Mouse (Mus musculus): ENCODE data around the gene Itih3.

The Itih3 gene

GRCm38 (mm10) chr14:30923375-30924105 lies at the start of gene Itih3:
Itih3 (minus strand) TSS chr14:30923760.
- no peak for DNase-seq (ENCODE audit: extremely low spot score)

GRCm38 (mm10) chr14:30960366-30960765 lies 36.8 kb upstream of the Itih3 start:
- DNase-seq (ENCODE audit: extremely low spot score) = no peak

GRCm38 (mm10) chr14:30959031-30959430 lies 35.5 kb upstream of the Itih3 start:
- no peak for DNase-seq (ENCODE audit: extremely low spot score)

- DNase-seq (ENCODE audit: extremely low spot score) = no peak
Measured at GRCm38 (mm10) chr14:30958517-30958916, 35.0 kb upstream of the Itih3 start.

- peak; percentile 96 for DNase-seq (ENCODE audit: extremely low spot score)
Measured at GRCm38 (mm10) chr14:30951154-30951825, 27.7 kb upstream of the Itih3 start, which contains the start of gene Nek4. Nek4 (plus strand) TSS chr14:30951377.

- no peak for DNase-seq (ENCODE audit: extremely low spot score)
Measured at GRCm38 (mm10) chr14:30949986-30950385, 26.4 kb upstream of the Itih3 start.

- no peak for DNase-seq (ENCODE audit: extremely low spot score)
Measured at GRCm38 (mm10) chr14:30944745-30945144, 21.2 kb upstream of the Itih3 start.

GRCm38 (mm10) chr14:30943860-30944674 lies 20.5 kb upstream of the Itih3 start:
- peak; percentile 42 for DNase-seq (ENCODE audit: extremely low spot score)

GRCm38 (mm10) chr14:30943038-30943437 lies 19.5 kb upstream of the Itih3 start, which contains the start of gene Itih1:
Itih1 (minus strand) TSS chr14:30943289.
- no peak for DNase-seq (ENCODE audit: extremely low spot score)

GRCm38 (mm10) chr14:30942254-30942653 lies 18.7 kb upstream of the Itih3 start:
- DNase-seq (ENCODE audit: extremely low spot score) = no peak

- DNase-seq (ENCODE audit: extremely low spot score) = no peak
Measured at GRCm38 (mm10) chr14:30933351-30933750, 9.8 kb upstream of the Itih3 start.

- no peak for DNase-seq (ENCODE audit: extremely low spot score)
Measured at GRCm38 (mm10) chr14:30930386-30930785, 6.8 kb upstream of the Itih3 start.

- DNase-seq (ENCODE audit: extremely low spot score) = no peak
Measured at GRCm38 (mm10) chr14:30925492-30925891, 1.9 kb upstream of the Itih3 start.

GRCm38 (mm10) chr14:30922053-30922670 lies 1.4 kb downstream of the Itih3 start:
- no peak for DNase-seq (ENCODE audit: extremely low spot score)

- DNase-seq (ENCODE audit: extremely low spot score) = no peak
Measured at GRCm38 (mm10) chr14:30916516-30916915, 7.0 kb downstream of the Itih3 start.

- DNase-seq (ENCODE audit: extremely low spot score) = no peak
Measured at GRCm38 (mm10) chr14:30913404-30913803, 10.2 kb downstream of the Itih3 start.

GRCm38 (mm10) chr14:30912641-30913040 lies 10.9 kb downstream of the Itih3 start:
- DNase-seq (ENCODE audit: extremely low spot score) = no peak

GRCm38 (mm10) chr14:30911141-30911540 lies 12.4 kb downstream of the Itih3 start:
- no peak for DNase-seq (ENCODE audit: extremely low spot score)

- DNase-seq (ENCODE audit: extremely low spot score) = no peak
Measured at GRCm38 (mm10) chr14:30907814-30908265, 15.7 kb downstream of the Itih3 start.

GRCm38 (mm10) chr14:30906001-30906400 lies 17.6 kb downstream of the Itih3 start:
- no peak for DNase-seq (ENCODE audit: extremely low spot score)

GRCm38 (mm10) chr14:30904307-30904706 lies 19.3 kb downstream of the Itih3 start:
- no peak for DNase-seq (ENCODE audit: extremely low spot score)

GRCm38 (mm10) chr14:30903036-30903435 lies 20.5 kb downstream of the Itih3 start:
- DNase-seq (ENCODE audit: extremely low spot score) = no peak

Data from embryo, embryonic 9.5 days (tissue).